Mouse (Mus musculus): ENCODE measurements around the gene Smlr1.

DNA sequence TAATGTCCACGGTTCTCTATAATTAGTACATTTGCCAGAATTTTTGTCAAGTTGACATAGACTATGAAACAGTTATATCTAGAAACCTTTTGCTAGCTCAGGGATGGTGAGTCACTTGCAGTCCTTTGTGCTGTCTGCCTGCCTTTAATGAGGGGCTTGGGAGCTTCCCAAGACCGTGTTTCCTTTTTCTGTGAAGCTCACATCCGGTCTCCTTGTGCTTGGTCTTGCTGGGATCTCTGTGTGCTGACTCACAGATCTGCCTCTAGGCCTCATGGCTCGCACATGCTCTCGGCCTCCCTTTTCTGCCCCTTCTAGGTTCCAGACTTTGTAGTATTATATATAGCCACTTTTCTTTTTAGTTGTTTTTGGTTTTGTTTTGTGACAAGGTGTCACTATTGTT is 15.6 kb downstream of the Smlr1 start:
- TF ChIP-seq POLR2A (IDR thresholded peaks at IDR 0.05; ENCODE audit: borderline replicate concordance, extremely low read depth, low read depth, low read length): no peak
- no peak for TF ChIP-seq CTCF (IDR thresholded peaks at IDR 0.05; ENCODE audit: insufficient read depth, low read length)

Data from lung, adult 2 months (tissue).